Mouse (Mus musculus) C2C12 (cell line): Measurements from ENCODE around the gene Rbm8a2.

Source experiments
- CEBPB ChIP-seq: IDR thresholded peaks from one replicate; pipeline ENCODE4 v1.6.1; 2011; ENCODE audit warnings: low read depth, mild to moderate bottlenecking, control low read depth, moderate library complexity
- CTCF ChIP-seq: IDR thresholded peaks from one replicate; pipeline ENCODE4 v1.5.1; 2011; ENCODE audit not compliant: control insufficient read depth, insufficient read depth, insufficient read length
- FOSL1 ChIP-seq: IDR thresholded peaks from one replicate; pipeline ENCODE4 v1.8.0; 2011; ENCODE audit warnings: mild to moderate bottlenecking, low read length; ENCODE audit not compliant: poor library complexity, insufficient read depth, severe bottlenecking
- MAX ChIP-seq: IDR thresholded peaks from one replicate; pipeline ENCODE4 v1.6.1; 2011; ENCODE audit warnings: mild to moderate bottlenecking, control low read depth
- MYOD1 ChIP-seq: IDR thresholded peaks from one replicate; pipeline ENCODE4 v1.6.1; 2011; ENCODE audit warnings: low read depth; ENCODE audit not compliant: control insufficient read depth, insufficient read length
- MYOG ChIP-seq: IDR thresholded peaks from one replicate; pipeline ENCODE4 v1.6.1; 2011; ENCODE audit not compliant: control insufficient read depth, insufficient read length; ENCODE audit errors: extremely low read depth
- USF1 ChIP-seq: IDR thresholded peaks from one replicate; pipeline ENCODE4 v1.6.1; 2011; ENCODE audit warnings: low read depth, mild to moderate bottlenecking, control low read depth, moderate library complexity

GRCm38 (mm10) chr1:176028397-176028796, 49.5 kb upstream of the Rbm8a2 start:
- no peak for TF ChIP-seq FOSL1
- TF ChIP-seq CTCF = no peak
- TF ChIP-seq MYOD1 = no peak
- TF ChIP-seq USF1 = no peak
- TF ChIP-seq MYOG = no peak
- no peak for TF ChIP-seq MAX
- TF ChIP-seq CEBPB = no peak
